Mouse (Mus musculus): ENCODE data around the gene Gm10320.

The Gm10320 gene

DNA sequence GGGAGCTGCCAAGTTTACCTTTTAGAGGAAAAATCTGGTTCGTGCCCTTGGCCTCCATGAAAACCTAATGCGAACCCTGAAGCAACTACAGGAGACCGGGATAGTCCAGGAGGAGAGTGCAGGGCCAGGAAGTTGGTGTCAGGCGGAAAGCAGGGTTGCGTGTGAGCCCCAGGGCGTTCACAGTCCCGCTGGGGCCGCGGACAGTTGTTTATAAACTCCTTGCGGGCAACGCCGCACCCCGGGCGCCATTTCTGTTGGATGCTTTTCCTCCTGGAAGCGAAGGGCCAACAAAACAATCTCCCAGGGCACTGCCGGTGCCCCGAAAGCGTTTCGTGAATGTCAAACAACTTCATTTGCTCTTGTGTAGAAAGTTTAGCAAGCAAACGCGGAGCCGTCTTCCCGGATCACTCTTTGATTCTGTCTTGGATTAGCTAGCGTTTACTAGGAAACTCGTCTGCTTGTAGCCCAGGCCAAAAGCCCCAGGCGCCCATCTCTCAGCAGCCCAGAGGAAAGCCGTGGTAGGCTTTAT is 11.1 kb upstream of the Gm10320 start:
- no peak for DNase-seq

DNA sequence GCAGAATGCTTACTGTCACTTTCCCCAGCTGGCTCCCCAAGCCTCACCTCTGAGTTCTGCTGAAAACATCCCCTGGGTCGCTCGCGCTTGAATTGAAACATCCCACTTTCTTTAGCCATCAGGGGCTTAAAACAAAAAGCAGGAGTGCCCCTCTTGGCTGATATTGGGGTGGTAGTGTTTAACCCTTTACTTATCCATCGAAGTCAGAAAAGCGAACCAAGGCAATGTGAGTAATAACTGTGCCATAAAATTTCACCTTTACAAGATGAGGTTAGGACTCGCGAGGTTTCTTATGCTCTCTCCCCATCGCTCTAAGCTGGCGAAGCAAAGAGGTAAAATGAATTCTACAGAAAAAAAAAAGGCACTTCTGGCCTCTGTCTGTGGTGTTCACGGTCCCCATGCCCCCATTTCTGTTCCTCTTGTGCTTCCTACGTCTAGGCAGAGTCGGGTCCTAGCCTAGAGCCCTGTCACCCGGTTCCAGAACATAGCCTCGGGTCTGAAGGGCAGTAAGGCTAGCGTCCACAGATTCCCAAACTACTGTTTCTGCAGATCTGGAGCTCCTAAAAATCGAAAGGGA is 10.5 kb upstream of the Gm10320 start:
- no peak for DNase-seq

DNA sequence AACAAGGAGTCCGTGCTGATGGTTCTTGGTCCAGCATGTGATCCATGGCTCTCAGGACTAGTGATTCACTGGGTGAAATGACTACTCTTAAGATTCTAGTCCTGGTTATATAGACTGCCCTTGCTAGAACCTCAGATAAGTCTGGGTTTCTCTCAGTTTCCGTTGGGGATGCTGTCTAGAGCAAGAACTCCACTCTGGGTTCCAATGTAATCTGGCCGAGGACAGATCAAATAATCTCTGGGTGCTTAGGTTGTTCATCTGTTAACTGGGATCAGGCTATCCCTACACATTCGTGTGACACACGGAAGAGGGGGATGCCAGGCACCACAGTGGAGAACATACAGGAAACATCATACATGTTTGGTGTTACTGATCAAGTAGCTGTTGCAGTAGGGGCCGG is 9.5 kb upstream of the Gm10320 start:
- no peak for DNase-seq

GRCm38 (mm10) chr13:98500471-98501125 is 8.8 kb upstream of the Gm10320 start:
- DNase-seq = no peak

DNA sequence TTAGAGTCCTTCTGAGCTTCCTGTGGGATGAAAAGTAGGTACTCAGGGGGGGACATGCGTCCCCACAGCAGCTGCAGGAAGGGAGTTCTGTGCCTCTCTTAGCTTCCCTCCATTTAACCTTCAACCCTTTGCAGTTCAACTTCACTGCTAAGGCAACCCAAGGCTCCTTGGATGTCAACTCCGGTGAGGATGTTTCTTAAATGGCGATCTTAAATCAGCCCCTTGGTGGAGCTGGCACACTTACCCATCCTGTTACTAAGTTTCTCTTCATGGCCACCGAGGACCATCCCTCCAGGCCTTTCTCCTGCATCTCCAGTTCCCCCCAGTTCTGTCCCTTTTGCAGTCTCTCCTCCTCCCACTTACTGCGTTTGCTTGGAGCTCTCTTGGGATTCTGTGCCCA is 6.8 kb upstream of the Gm10320 start:
- DNase-seq = no peak

DNA sequence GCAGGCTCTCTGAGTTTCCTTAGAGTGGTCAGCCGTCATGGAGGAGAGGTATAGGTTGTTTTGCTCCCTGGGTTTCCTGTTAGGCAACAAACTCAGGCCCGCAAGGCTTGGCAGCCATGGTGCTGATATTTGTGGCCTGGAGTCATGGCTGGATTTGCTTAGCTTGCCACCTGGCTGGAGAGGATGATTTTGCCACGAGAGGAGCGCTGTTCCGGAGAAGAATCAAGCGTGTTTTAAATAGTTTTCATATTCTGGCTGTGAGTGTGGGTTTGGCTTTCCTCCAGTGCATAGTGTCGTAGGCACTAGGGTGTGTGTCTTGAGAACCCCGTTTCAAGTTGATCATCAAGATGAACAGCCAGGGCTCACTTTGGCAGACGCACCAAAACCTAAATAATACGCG is 6.3 kb upstream of the Gm10320 start:
- DNase-seq = no peak

DNA sequence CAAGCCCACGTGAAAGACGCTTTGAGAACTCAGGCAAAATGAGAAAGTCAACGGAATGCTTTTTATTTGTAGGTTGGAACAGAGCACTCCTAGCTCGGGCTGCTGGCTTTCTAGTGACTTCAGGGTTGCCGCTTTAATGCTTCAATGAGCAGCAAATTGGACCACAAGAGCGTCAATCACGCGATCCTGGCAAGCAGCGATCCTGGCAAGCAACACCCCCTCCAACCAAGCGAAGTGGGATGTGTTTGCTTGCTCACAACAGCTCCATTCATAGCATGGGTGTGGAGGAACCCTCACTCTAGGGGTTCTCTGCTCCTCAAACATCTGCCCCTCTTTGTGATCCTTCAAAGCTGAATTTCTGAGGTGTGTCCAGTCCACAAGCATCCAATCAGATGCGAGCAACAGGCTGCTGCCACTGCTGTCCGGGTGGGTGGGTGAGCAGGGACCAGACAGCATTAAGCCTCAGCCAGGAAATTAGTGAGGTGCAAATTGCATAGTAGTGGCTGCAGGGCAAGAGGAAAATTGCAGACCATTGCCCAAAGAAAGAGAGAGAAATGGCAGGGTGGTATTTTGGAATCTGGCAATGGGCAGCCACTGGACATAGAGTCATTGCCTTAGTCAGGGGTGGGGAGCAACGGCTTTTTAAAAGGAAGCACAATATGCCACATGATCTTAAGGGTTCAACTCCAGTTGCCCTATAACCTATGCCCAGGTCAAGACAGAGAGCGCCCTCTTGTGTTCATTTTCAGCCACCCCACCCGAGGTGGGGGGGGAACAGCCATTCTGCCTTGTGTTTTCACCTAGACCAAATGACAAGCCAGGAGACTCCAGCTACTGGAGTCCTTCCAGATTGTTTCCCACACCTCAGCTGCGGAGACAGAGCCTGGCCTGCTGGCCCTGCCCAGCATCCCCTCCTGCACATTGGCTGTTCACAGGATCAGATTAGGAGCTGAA is 5.4 kb upstream of the Gm10320 start:
- no peak for DNase-seq

DNA sequence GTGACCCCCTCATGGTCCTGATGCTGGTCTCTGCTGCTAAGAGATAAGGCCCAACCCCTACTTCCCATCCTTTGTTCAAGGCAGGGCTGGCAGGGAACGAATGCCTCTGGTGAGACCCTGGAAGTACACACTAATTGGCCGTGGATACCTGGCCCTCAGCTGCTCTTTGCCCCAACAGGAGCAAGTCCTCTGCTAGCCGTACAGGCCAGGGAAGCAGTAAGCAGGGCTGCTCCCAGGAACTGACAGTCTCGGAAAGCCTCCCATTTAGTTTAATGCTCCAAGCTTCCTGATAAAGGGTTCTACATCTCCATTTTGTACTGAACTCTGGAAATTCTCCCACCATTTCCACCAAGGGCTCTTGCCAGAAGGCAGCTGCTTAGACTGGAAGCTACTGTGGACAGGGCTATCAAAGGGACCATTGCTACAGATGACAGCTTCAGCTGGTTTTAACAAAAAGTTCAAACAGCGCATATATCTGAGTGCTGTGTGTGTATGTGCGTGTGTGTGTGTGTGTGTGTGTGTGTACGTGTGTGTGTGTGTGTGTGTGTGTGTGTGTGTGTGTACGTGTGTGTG is 2.8 kb upstream of the Gm10320 start:
- no peak for DNase-seq

DNA sequence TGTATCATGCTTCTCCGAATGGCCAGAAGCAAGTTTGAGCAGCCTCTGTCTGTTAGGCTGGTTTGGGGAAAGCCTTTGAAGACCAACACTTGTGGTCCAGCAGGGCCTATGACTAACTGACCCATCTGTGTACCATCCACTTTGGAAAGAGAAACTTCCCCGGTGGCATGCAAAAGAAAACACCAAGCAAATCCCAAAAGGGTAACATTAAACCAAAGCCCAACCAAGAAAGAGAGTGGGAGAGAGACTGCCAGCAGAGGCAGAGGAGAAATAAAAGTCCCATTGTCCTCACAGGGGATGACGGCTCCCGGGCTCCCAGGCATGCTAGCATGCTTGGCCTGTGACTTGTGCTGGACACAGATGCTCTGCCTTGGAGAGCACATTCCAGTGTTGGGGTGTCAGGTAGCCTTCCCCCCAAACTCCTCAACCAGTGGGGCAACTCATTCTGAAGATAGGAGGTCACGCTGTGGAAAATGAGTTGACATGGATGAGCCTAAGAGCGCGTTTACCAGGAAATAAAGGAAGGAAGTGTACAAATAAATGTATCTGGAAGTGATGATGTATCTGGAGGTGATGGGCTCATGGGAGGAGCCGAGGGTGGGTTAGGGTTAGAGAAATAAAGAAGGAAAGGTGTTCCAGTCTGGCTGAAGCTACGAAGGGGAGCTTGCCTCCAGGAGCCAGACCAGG is 911 bp upstream of the Gm10320 start:
- no peak for DNase-seq

- DNase-seq = no peak
Measured at GRCm38 (mm10) chr13:98486726-98487125, 5.1 kb downstream of the Gm10320 start.

- no peak for DNase-seq
Measured at GRCm38 (mm10) chr13:98486161-98486560, 5.6 kb downstream of the Gm10320 start.

- no peak for DNase-seq
Measured at GRCm38 (mm10) chr13:98485440-98485839, 6.4 kb downstream of the Gm10320 start.

DNA sequence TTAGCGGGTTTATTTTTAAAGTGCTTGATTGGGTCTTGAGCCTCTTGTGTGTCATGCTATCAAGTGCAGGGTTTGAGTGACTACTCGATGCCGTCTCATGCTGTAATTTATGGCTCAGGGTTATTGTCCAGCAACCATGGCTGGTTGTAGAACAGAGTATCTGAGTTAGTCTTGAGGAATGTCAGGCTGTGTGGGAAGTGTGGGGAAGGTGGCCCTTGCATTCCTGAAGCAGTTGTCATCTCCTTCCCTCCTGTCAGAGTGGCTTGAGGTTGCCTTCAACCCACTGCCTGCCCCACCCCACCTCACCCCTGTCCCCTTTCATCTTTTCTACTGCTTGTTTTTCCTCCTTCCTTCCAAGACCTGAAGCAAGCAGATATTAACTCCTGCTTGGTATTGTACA is 13.8 kb downstream of the Gm10320 start:
- no peak for DNase-seq

DNA sequence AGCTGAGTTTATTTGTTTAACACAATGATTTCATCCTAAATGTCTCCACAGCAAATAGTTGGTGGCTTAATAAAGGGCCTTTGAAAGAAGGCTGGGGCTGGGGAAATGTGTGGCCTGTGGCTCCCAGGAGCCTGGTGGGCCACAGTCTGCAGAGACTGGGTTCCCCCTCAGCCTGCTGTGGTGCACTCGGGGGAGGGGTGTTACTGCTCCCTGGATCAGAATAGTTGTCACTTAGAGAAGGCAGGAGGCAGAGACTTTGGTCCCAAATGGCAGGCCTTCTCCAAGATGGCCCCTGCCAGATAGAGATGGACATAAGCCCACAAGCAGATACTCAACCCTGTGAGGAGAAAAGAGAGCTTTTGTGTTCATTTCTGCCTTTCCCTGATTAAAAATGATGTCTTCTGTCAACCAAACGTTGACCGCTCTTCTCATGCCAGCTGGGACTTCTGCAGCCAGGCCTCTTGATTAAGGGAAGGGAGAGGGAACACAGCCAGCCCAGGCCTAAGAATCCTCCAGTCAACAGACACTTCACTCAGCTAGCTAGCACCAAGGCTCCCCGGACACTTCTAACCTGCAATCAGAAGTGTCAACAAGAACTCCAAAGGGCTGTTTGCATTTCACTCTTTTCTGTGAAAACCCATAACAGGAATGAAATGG is 14.8 kb downstream of the Gm10320 start:
- no peak for DNase-seq

DNA sequence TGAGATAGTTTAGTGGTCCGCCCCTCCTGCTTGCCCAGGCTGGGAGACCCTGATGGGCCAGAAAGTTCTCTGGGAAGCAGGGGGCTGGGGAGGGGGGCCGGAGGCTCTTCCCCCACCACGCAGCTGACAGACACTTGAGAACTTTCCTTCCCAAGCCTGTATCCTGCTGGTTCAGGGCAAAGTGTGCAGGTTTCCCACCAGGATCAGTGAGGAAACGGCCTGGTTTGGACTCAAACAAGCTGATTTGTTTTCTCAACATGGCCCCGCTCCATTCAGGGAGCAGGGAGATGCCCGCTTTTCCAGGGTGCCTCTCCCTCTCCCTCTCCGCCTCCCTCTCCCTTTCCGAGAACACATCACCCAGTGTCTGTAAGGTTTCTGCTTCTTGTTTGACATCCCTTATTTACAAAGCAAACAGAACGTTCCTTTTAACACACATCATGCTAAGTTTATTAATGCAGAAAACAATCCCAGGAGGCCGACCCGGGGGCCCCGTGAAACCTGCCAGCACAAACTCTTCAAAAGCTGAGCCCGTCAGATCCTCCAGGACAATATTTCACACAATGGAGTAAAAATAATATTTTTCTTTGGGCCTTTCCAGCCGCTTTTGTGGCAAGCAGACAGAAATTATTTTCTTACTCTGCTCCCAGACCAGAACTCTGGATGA is 15.5 kb downstream of the Gm10320 start:
- no peak for DNase-seq

DNA sequence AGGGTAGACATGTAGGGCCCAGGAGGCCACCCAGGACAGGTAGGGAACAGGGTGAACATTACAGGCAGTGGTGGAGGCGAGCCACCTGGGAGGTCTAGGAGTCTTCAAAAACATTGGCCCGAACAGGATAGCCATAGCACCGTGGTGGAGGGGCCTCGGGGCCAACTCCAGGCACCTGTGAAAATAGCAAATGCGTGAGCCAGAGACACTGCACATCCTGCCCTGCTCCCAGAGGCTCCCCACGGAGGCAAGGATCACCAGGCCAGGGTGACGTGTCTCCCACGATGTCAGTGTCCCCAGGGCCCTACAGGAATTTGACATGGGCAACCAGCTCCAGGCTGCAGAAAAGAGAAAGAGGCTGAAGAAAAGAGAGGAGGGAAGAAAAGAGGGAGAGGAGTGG is 16.1 kb downstream of the Gm10320 start:
- no peak for DNase-seq

GRCm38 (mm10) chr13:98473034-98473433 is 18.8 kb downstream of the Gm10320 start:
- no peak for DNase-seq

GRCm38 (mm10) chr13:98471756-98472155 is 20.0 kb downstream of the Gm10320 start:
- no peak for DNase-seq

- DNase-seq = no peak
Measured at GRCm38 (mm10) chr13:98470321-98470720, 21.5 kb downstream of the Gm10320 start.

- no peak for DNase-seq
Measured at GRCm38 (mm10) chr13:98469916-98470315, 21.9 kb downstream of the Gm10320 start.

DNA sequence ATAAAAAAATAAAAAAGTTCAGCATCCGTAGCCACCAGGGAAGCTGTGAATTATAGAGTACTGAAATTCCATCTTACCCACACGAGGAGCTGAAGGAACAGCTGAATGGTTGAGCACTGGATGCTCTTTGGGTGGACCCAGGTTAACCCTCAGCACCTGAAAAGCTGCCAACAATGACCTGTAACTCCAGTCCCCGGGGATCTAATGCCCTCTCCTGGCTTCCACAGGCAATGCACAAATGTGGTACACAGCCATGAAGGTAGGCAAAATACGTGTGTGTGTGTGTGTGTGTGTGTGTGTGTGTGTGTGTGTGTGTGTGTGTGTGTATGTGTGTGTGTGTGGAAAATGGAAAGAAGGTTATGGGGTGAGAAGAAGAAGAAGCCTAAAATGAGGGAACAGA is 30.3 kb downstream of the Gm10320 start:
- no peak for DNase-seq

- DNase-seq = no peak
Measured at GRCm38 (mm10) chr13:98456398-98456797, 35.4 kb downstream of the Gm10320 start.

Measured in thymus, postnatal 36 days (tissue).